Mouse (Mus musculus) ES-E14 (cell line): ENCODE measurements around the gene Ly6f. TPM values are rescaled to one million over a fixed set of nuclear protein-coding genes. Genes with fewer than 3 reads are reported as not detected.

Source experiments
- DNase-seq: peaks from one replicate; pipeline ENCODE4 v3.0.0-alpha.2; 2013; ENCODE audit warnings: low read depth, low spot score
- H3K27ac ChIP-seq: 2 replicates; pipeline ENCODE4 v1.5.1; 2012; ENCODE audit warnings: low read depth, mild to moderate bottlenecking, low read length, moderate library complexity, mixed read lengths; ENCODE audit not compliant: poor library complexity, insufficient read depth, severe bottlenecking
- H3K36me3 ChIP-seq: 2 replicates; pipeline ENCODE4 v1.6.1; 2012; ENCODE audit warnings: mild to moderate bottlenecking, low read length, moderate library complexity, mixed read lengths; ENCODE audit not compliant: control insufficient read depth, poor library complexity, insufficient read depth, severe bottlenecking
- H3K4me1 ChIP-seq, 2 experiments: fragments of 150-350 bp in 1 of 2; sonication (generic) in 1 of 2; 2 replicates each; pipeline ENCODE4 v1.6.1; 2012; ENCODE audit warnings: low read length in 2 of 2, mild to moderate bottlenecking in 1 of 2, mixed read lengths in 1 of 2; ENCODE audit not compliant: control insufficient read depth in 2 of 2, insufficient read depth in 2 of 2, poor library complexity in 1 of 2
- H3K4me3 ChIP-seq, 2 experiments: fragments of 150-350 bp in 1 of 2; sonication (generic) in 1 of 2; 2 replicates each; pipeline ENCODE4 v1.5.1; 2012; ENCODE audit warnings: low read length in 2 of 2, low read depth in 1 of 2, mild to moderate bottlenecking in 1 of 2, mixed read lengths in 1 of 2; ENCODE audit not compliant: insufficient read depth in 1 of 2, poor library complexity in 1 of 2, severe bottlenecking in 1 of 2
- H3K9ac ChIP-seq: 2 replicates; pipeline ENCODE4 v1.6.1; 2012; ENCODE audit warnings: low read depth, mild to moderate bottlenecking, low read length, mixed read lengths; ENCODE audit not compliant: poor library complexity, insufficient read depth, severe bottlenecking
- H3K9me3 ChIP-seq: fragments of 150-350 bp; sonication (generic); 2 replicates; pipeline ENCODE4 v1.6.1; 2012; ENCODE audit warnings: low read depth, mild to moderate bottlenecking, low read length; ENCODE audit not compliant: control insufficient read depth, insufficient read depth
- CHD2 ChIP-seq: IDR thresholded peaks from 2 replicates; pipeline ENCODE4 v1.6.1; 2014; ENCODE audit warnings: mild to moderate bottlenecking, low read depth, low read length, inconsistent platforms
- HCFC1 ChIP-seq: IDR thresholded peaks from 2 replicates; pipeline ENCODE4 v1.6.1; 2012; ENCODE audit warnings: low read length, inconsistent platforms, borderline replicate concordance; ENCODE audit not compliant: insufficient read depth
- MAFK ChIP-seq: IDR thresholded peaks from 2 replicates; pipeline ENCODE4 v1.6.1; 2014; ENCODE audit warnings: mild to moderate bottlenecking, low read depth, low read length, inconsistent platforms; ENCODE audit not compliant: insufficient read depth
- ZC3H11A ChIP-seq: IDR thresholded peaks from 2 replicates; pipeline ENCODE4 v1.6.1; 2012; ENCODE audit warnings: low read depth, mild to moderate bottlenecking, inconsistent platforms, low read length, borderline replicate concordance
- ZNF384 ChIP-seq: IDR thresholded peaks from 2 replicates; pipeline ENCODE4 v1.6.1; 2012; ENCODE audit warnings: low read depth, low read length, inconsistent platforms
- in situ Hi-C, 2 experiments: fragments of 600-800 bp; cut with MboI; formaldehyde crosslinking; loops; one replicate each; pipeline ENCODE4 v1.15.1; 2025; ENCODE audit warnings: low sequenced_read_pairs in 2 of 2, inconsistent platforms in 1 of 2; ENCODE audit not compliant: unreplicated experiment in 2 of 2
- total RNA-seq: library from RNA; depleted of rRNA; stranded (reverse); fragments of 300-350 nt; gene quantifications from 2 replicates; pipeline ENCODE4 v1.2.3, GENCODE M21; 2012

Gene Ly6f
- total RNA-seq, 1 experiment = 0.36 TPM

DNA sequence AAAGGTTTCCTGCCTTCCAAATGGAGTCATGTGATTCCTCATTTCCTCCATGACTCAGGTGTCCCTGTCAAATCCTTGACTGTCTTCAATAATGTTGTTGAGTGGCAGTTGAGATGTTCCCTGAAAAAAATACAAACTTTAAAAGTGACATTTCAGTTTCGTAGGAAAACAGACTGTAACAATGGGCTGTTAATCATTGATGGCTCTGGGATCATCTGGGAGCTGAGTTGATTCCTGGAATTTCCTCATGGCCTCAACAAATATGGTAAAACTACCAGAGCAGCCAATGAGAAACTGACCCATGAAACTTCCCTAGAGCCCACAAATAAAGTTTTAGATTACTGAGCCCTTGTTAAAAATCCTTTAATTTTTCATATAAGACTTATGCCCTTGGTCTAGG lies 37.9 kb downstream of the Ly6f start:
- no peak overlapping the region for H3K9ac ChIP-seq
- H3K36me3 ChIP-seq = no peaks in the 10 kb centered on the region
- no peak overlapping the region for H3K4me3 ChIP-seq
- H3K4me1 ChIP-seq = no peaks in the 10 kb centered on the region
- no peaks in the 10 kb centered on the region for H3K9me3 ChIP-seq
- TF ChIP-seq CHD2 (no peak), ZC3H11A (no peak), ZNF384 (no peak), MAFK (no peak), HCFC1 (no peak)
- in situ Hi-C loops = no loop called here
- DNase-seq = no peak
- H3K27ac ChIP-seq = no peak overlapping the region

DNA sequence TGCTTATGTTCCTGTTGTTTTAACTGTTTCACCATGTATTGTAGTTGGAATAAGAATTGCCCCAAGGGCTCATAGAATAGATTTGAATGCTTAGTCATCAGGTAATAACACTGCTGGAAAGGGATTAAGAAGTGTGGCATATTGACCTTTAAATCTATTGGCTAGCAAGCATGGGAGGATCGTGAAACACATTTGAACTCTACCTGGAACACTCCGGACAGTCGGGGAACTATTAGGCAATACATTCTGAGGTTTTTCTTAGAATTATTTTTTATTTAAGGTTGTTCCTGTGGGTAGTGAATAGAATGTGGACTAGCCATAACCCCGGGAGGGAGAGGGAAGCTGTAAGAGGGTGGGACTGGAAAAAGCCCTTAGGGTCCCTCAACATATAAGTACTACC lies 41.0 kb downstream of the Ly6f start:
- in situ Hi-C loops = no loop called here
- Histone ChIP-seq H3K4me3 (no peak overlapping the region), H3K9ac (no peak overlapping the region), H3K9me3 (no peaks in the 10 kb centered on the region), H3K36me3 (no peaks in the 10 kb centered on the region), H3K4me1 (no peaks in the 10 kb centered on the region), H3K27ac (no peak overlapping the region)
- TF ChIP-seq ZNF384 (no peak), CHD2 (no peak), ZC3H11A (no peak), MAFK (no peak), HCFC1 (no peak)
- DNase-seq = no peak

- Histone ChIP-seq H3K4me1 (no peaks in the 10 kb centered on the region), H3K9ac (no peak overlapping the region), H3K27ac (no peak overlapping the region), H3K4me3 (no peak overlapping the region), H3K9me3 (no peaks in the 10 kb centered on the region), H3K36me3 (no peaks in the 10 kb centered on the region)
- in situ Hi-C loops = no loop called here
- DNase-seq = no peak
- no peak for TF ChIP-seq ZC3H11A
Observed at GRCm38 (mm10) chr15:75309946-75310345, 41.7 kb downstream of the Ly6f start.

- Histone ChIP-seq H3K9ac (no peak overlapping the region), H3K4me3 (no peak overlapping the region), H3K4me1 (no peaks in the 10 kb centered on the region), H3K27ac (no peak overlapping the region), H3K36me3 (no peaks in the 10 kb centered on the region), H3K9me3 (no peaks in the 10 kb centered on the region)
- DNase-seq = no peak
- no peak for TF ChIP-seq HCFC1
- TF ChIP-seq ZC3H11A = no peak
- TF ChIP-seq ZNF384 = no peak
- TF ChIP-seq CHD2 = no peak
- TF ChIP-seq MAFK = no peak
- in situ Hi-C loops = no loop called here
Observed at GRCm38 (mm10) chr15:75314421-75314820, 46.2 kb downstream of the Ly6f start.

- no peak overlapping the region for H3K27ac ChIP-seq
Observed at GRCm38 (mm10) chr15:75317255-75317654, 49.0 kb downstream of the Ly6f start.

More at GRCm38 (mm10) chr15:75317255-75317654, 49.0 kb downstream of the Ly6f start:
- Histone ChIP-seq H3K4me1 (no peaks in the 10 kb centered on the region), H3K4me3 (no peak overlapping the region), H3K9me3 (no peaks in the 10 kb centered on the region), H3K9ac (no peak overlapping the region), H3K36me3 (no peaks in the 10 kb centered on the region)
- in situ Hi-C loops = no loop called here
- DNase-seq = peak; percentile 11
- no peak for TF ChIP-seq MAFK
- TF ChIP-seq ZC3H11A = peak; percentile 51; the same call in 1 of the 2 replicates
